Mouse (Mus musculus): ENCODE data around the gene Ablim1.

Ablim1 gene

GRCm38 (mm10) chr19:57212406-57212805, 102.3 kb downstream of the Ablim1 start:
- no peak for DNase-seq

GRCm38 (mm10) chr19:57211444-57212111, 103.1 kb downstream of the Ablim1 start:
- peak; percentile 92 to 97 for DNase-seq

- DNase-seq, result no peak
Observed at GRCm38 (mm10) chr19:57210924-57211323, 103.8 kb downstream of the Ablim1 start.

DNA sequence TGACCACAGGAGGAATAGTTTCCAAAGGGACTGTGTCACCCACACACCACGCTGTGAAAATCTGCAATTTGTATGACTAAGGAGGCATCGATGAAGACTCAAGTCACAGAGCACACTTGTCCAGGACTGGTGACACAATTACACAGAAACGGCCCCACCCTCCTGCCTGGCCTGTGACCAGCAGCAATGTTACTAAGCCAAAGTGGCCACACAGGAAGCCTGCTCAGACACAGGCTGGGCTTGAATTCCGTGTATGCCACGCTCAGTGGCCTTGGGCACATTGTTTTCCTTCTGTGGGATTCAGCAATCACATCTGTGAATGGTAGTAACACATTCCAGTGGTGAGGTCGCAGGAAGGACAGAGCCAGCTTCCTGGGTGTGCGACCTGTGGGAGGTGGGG, 110.6 kb downstream of the Ablim1 start:
- DNase-seq, result peak in 1 of 2 experiments; percentile 56

DNA sequence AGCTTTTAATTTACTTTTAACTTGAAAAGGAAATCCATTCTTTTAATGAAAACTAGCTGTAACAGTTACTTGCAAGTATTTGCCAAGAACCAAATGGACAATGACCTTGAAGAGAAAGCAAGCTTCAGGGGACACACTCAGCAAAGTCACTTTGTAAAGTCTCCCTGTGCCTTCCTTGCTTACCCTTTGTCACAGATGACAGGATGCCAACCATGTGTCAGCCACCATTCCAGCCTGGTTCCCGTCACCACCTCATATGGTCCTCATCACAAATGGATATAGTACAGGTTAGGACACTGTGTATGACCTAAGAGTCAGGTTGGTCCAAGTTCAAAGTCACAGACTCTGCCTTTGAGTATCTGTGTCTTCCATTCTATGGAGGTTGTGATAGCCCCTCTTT, 112.2 kb downstream of the Ablim1 start:
- no peak for DNase-seq

- DNase-seq, result peak; percentile 65 to 71
Observed at GRCm38 (mm10) chr19:57201090-57201483, 113.6 kb downstream of the Ablim1 start.

DNA sequence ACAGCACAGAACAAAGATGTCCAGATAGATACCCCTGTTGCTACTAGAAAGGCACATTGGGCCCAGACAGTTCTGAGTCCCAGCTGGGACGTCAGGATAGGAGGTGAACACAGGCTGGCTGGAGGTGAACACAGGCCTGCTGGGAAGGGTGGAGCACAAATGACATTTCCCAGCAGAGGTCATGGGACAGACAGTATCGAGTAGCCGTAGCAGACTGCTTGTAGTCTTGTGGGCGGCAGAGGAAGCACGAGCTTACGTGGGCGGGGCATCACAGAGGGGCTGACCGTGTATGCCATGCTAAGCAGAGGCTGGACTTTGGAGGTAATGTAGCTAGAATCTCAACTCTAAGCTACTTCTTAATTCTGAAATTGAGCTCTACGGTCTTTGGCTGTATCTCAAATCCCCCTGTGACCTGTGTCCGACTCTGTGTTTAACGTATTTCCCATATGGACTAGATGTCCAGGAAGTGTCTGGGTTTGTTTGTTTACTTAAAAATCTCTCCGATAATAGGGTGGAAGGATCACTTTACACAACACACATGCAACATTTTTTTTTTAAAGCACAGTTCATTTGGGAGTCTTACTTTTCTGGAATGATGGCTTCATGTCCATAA, 114.1 kb downstream of the Ablim1 start:
- no peak for DNase-seq

DNA sequence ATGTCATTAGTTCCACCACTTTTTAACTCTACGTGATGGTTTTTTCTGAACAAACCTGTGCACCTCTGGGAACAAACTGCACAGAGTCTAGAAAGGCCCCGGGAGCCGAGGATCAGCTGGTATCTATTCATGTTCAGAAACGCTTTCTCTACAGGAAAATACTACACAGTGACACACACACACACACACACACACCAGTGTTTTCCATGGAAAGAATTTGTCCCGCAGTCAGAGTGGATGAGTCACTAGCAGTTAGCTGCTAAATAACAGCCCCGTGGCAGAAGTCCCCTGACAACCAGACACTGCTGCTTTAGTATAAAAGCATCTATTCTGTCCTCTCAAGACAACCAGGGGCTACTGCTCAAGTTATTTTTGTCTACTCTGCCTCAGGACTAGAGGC, 115.4 kb downstream of the Ablim1 start:
- DNase-seq, result no peak

GRCm38 (mm10) chr19:57198531-57198930, 116.2 kb downstream of the Ablim1 start:
- peak; percentile 57 to 63 for DNase-seq

GRCm38 (mm10) chr19:57198029-57198428, 116.7 kb downstream of the Ablim1 start:
- peak; percentile 45 to 64 for DNase-seq

- peak; percentile 77 to 82 for DNase-seq
Observed at GRCm38 (mm10) chr19:57197043-57197817, 117.5 kb downstream of the Ablim1 start.

GRCm38 (mm10) chr19:57196616-57197015, 118.1 kb downstream of the Ablim1 start:
- peak in 1 of 2 experiments; percentile 50 for DNase-seq

DNA sequence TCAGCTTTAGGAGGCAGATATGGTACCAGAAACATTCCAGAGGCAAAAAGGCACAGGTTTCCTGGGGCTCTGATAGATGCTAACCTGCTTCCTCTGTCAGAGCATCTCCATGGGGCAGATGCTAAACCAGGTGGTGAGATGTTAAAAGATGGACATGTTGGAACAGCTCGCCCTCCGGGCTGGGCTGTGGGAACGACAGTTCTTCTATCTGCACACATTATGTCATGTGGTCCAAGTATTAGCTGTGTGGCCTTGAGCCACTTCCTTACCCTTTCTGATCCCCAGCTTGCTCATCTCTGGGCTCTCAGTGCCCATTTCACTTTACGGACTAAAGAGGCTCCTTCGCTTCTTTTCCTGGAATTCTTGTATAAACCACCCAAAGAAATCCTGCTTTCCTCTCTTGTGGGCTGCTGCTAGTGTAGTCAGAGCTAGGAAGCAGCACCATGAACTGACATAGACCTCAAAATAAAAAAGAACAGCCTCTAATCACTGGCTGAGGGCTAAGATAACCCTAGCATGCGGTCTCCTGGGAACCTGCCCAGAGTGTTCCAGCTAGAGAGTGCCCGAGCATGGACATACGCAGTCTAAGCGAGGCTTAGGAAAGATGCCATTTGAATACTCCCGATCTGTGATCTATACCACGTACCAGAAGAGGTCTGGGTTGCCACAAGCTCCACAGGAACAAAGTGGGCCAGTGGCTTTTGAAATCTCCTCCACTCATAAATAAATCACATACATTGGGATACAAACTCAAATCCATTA, 119.4 kb downstream of the Ablim1 start:
- DNase-seq, result peak; percentile 65 to 68

GRCm38 (mm10) chr19:57193958-57194357, 120.8 kb downstream of the Ablim1 start:
- DNase-seq, result peak; percentile 81 to 85

DNA sequence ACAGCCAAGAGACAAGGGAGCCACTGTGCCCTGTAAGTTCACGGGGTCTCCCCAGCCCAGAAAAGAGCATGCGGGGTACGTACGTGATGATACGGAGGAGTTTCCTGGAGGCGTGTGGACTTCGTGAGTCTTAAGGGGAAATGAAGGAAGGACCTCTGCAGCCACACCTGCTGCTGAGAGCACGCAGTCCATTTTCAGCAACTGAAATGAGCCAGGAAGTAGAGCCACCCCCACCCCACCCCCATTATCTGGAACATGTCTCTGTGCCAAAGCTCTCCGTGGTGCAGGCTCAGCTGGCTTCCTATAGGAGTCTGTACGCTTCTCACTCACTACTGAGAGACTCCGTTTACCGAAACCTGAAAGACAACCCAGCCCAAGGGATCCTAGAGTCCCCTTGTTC, 121.3 kb downstream of the Ablim1 start:
- no peak for DNase-seq

DNA sequence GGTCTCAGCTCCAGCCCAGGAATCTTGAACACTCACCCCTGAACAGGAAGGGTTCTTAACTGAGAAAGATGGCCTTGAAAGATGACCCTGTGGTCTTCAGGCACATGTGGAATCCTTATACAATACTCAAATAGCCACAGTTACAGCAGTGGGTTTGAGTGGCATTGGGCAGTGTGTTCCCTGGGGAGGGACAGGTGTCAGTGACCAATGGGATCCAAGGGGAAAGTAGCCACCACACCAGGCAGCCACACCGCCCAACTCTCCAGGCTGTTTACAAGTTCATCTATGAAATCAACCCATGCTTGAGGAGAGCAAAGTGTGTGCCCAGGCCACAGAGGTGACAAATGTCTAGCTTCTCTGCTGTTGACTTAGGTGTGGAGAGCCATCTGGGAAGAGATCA, 123.6 kb downstream of the Ablim1 start:
- DNase-seq, result no peak

DNA sequence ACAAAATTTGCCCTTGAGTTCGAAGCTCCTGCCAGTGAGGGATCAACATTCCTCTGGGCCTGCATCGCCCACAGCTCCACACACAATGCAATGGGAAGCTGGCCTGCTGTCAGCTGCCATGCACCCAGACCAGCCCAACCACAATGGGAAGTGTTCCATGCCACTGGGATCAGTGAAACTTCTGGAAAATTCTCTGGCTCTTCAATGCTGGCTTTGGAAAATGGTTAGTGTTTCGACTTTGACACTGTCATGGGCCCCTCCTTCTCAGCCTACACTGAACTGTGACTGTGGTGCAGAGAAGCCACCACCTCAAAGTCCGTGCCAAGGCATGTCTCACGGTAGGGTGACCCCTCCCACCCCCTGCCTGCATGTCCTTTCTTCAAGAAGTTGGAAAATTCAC, 125.3 kb downstream of the Ablim1 start:
- DNase-seq, result no peak

DNA sequence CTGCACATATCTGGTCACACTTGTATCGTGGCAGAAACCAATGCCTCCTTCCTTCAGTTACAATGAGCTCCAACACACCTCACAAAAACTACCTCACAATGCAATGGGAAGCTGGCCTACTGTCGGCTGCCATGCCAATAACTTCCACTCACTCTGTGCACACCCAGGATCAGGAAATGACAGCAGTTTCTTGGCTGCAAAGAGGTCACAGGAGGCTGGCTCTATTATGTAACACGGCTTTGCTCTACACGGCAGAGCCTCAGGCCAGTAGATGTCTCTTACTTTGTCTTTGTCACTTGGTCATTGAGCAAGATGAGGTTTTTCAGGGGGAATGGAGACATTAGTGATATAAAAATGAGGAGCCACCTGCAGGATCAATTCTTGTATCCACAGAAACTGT, 126.2 kb downstream of the Ablim1 start:
- DNase-seq, result peak in 1 of 2 experiments; percentile 66

- no peak for DNase-seq
Observed at GRCm38 (mm10) chr19:57185021-57185420, 129.7 kb downstream of the Ablim1 start.

DNA sequence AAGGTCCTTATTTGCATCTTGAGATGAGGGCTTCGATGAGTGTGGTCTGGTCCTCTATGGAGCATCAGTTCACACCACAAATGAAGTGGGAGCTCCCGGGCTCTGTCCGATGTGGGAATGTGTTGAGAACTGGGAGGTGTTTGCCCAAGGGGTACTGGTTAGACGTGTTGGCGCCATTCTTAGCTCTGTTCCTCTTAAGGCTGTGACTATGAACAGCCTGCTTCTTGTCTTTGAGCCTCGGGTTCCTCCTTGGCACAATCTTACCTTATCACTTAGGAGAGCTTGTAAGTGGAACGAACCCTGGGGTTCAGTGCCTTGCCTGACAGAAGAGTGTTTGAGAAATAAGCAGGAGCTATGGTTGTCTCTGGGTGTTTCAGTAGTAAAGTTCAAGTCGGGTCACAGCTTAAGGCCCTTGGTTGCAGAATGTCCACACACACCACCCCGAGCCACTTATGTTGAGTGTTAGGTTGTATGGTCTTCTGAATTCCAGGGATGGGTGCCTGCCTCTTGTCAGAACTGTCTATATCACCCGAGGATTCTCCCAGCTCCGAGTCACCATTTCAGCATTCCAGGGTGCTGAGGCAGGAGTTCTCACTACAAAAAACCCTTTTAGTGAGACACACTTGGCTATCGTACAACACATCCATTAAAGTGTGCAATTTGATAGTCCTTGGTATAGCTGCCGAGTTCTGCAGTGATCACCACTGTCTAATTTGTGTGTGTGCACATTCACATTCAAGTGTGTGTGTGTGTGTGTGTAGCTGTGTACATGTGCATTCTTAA, 131.6 kb downstream of the Ablim1 start:
- DNase-seq, result no peak

GRCm38 (mm10) chr19:57181852-57182528, 132.7 kb downstream of the Ablim1 start:
- no peak for DNase-seq

GRCm38 (mm10) chr19:57181317-57181716, 133.4 kb downstream of the Ablim1 start:
- DNase-seq, result peak; percentile 65

Data from cerebellum, adult 18-20 months (tissue).